Mouse (Mus musculus): Measurements from ENCODE around the gene Srebf2.

Gene Srebf2

DNA sequence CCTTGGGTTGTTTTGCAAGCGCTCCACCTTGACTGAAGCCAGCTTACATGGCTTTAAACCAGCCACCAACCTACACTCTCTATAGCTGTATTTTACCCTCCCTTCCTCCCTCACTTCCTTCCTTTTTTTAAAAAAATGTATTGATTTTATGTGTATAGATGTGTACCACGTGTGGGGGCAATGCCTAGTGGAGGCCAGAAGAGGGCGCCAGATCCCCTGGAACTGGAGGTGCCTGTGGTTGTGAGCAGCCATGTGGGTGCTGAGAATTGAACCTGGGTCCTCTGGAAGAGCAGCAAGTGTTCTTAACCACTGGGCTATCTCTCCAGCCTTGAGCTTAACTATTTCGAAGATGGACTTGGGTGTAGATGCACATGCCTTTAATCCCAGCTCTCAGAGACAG is 35.3 kb downstream of the Srebf2 start:
- DNase-seq (ENCODE audit: low spot score) = no peak

GRCm38 (mm10) chr15:82183596-82183995 is 36.6 kb downstream of the Srebf2 start:
- DNase-seq (ENCODE audit: low spot score) = no peak

GRCm38 (mm10) chr15:82184183-82184582 is 37.2 kb downstream of the Srebf2 start:
- DNase-seq (ENCODE audit: low spot score) = no peak

DNA sequence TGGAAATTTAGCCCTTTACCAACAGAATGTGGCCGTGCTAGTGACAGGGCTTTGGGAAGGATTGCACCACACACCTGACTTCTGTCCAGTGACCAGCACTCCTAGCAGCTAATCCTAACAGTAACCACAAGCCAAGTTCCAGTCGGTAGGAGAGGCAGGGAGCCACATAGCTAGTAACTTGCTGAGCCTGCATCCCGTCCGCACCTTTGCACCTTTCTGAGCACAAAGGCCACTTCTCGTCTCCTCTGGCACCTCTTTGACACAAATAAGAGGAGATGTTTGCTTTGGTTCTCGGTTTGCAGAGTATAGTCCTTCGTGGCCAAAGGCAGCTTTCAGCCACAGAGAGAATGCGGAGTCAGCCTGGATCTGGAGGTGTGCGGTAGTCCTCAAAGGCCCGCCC is 37.7 kb downstream of the Srebf2 start:
- DNase-seq (ENCODE audit: low spot score) = no peak

DNA sequence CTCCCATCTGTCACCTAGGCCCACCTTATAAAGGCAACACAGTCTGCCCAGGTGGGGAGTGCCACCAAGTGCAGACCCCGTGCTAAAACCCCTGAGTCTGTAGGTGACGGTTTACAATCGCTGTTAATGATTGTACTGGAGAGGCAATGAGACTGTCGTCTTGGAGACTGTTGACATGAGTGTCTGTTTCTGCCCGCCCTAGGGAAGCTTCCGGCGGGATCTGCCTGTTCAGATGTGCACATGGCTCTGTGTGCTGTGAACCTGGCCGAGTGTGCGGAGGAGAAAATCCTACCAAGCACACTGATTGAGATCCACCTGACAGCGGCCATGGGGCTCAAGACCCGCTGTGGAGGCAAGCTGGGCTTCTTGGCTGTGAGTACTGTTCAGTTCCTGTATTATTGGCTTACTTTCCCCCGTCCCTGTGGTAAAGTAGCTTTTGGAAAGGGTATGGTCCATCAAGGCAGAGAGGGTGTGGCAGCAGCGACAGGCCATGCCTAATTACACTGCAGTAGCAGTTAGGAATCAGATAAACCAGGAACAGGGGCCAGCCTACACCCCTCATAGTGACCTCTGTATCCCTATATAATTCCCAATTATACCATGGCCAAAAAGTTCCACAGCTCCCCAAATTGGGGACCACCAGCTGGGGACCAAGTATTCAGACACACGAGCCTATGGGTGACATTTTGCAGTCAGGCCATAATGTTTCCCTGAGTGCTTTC is 38.2 kb downstream of the Srebf2 start:
- no peak for DNase-seq (ENCODE audit: low spot score)

GRCm38 (mm10) chr15:82186131-82186530 is 39.1 kb downstream of the Srebf2 start:
- no peak for DNase-seq (ENCODE audit: low spot score)

- DNase-seq (ENCODE audit: low spot score) = no peak
Measured at GRCm38 (mm10) chr15:82186931-82187330, 40.0 kb downstream of the Srebf2 start.

GRCm38 (mm10) chr15:82187401-82187800 is 40.4 kb downstream of the Srebf2 start:
- no peak for DNase-seq (ENCODE audit: low spot score)

- no peak for DNase-seq (ENCODE audit: low spot score)
Measured at GRCm38 (mm10) chr15:82187924-82188323, 40.9 kb downstream of the Srebf2 start.

- DNase-seq (ENCODE audit: low spot score) = peak; percentile 73
Measured at GRCm38 (mm10) chr15:82188481-82189240, 41.7 kb downstream of the Srebf2 start.

GRCm38 (mm10) chr15:82192617-82193016 is 45.6 kb downstream of the Srebf2 start:
- DNase-seq (ENCODE audit: low spot score) = no peak

DNA sequence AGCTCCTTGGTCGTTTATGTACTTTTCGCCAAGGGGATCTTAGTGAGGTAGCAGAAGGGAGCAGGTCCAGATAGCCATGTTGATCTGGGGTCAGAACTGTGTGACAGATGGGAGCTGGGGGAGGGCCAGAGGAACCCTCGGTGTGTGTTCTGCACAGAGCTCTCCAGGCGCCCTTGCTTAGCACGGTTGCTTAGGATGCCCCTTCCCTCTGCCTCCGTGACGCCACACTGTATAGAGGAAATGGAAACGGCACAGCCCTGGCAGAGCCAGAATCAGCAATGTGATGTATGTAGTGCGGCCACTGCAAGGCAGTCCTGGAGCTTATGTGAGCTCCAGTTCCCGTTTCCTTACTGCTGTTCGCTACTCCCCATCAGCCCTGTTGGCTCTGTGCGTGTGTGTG is 49.3 kb downstream of the Srebf2 start:
- DNase-seq (ENCODE audit: low spot score) = no peak

DNA sequence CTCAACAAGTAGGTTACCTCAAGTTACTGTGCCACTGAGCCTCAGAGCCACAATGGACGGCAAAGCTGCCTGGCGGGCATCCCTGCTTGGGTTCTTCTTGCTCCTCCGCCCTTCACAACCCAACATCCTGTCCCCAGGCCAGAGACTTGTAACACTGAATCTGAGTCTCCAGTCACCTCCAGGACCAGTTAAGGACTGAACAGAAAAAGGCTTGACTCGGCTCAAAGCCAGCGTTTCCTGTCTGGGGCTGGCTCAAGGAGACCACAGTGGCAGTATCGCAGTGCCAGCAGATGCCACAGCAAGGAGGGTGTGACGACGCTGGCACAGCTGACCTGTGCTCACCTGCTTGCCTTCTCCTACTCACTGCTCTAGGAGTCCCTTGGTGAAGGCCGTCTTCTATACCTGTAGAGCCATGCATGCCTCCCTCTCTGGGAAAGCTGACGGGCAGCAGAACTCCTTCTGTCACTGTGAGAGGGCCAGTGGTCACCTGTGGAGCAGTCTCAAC is 50.3 kb downstream of the Srebf2 start:
- DNase-seq (ENCODE audit: low spot score) = no peak

- no peak for DNase-seq (ENCODE audit: low spot score)
Measured at GRCm38 (mm10) chr15:82197937-82198336, 51.0 kb downstream of the Srebf2 start.

DNA sequence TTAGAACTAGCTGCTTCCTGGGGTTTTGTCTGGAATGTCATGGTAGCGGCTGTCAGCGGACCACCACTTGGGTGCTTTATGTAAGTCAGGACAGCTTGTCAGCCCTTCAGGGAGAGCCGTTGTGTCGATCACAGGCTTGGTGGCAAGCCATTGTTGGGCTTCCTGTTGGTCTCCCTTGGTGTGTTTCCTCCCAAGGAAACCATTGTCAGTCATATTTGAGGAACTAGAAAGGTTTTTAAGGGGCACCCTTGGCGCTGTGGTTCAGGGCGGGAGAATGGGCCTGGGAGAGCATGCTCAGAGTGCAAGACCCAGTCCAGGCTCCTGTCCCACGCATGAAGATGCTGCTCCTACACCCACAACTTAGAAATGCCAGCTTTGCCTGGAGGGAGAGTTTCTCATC is 51.4 kb downstream of the Srebf2 start:
- no peak for DNase-seq (ENCODE audit: low spot score)

GRCm38 (mm10) chr15:82199546-82199945 is 52.6 kb downstream of the Srebf2 start:
- DNase-seq (ENCODE audit: low spot score) = no peak

GRCm38 (mm10) chr15:82202086-82202485 is 55.1 kb downstream of the Srebf2 start:
- DNase-seq (ENCODE audit: low spot score) = no peak

DNA sequence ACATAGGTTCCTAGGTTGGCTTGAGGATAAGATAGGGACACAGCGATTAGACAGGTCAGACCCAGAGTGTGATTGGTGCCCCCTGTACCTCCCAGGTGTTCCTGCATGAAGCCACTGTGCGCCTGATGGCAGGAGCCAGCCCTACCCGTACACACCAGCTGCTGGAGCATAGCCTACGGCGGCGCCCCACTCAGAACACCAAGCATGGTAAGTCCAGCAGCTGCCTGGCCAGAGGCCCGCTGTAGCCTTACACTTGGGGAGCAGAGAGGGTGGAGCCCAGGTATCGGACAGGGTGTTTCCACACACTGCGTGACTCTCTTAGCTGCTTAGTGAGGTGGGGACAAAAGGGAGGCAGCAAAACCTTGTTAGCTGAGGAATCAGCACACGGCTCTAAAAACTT is 56.1 kb downstream of the Srebf2 start:
- DNase-seq (ENCODE audit: low spot score) = no peak

GRCm38 (mm10) chr15:82203611-82204351 is 56.8 kb downstream of the Srebf2 start:
- peak; percentile 69 for DNase-seq (ENCODE audit: low spot score)

GRCm38 (mm10) chr15:82204680-82205371 is 57.8 kb downstream of the Srebf2 start:
- no peak for DNase-seq (ENCODE audit: low spot score)

- DNase-seq (ENCODE audit: low spot score) = peak; percentile 87
Measured at GRCm38 (mm10) chr15:82206365-82207104, 59.6 kb downstream of the Srebf2 start.
